Mouse (Mus musculus): ENCODE measurements around the gene Pth2. TPM values are rescaled to one million over a fixed set of nuclear protein-coding genes. Genes with fewer than 3 reads are reported as not detected.

The Pth2 gene
- total and polyA plus RNA-seq, 3 experiments, result not detected

DNA sequence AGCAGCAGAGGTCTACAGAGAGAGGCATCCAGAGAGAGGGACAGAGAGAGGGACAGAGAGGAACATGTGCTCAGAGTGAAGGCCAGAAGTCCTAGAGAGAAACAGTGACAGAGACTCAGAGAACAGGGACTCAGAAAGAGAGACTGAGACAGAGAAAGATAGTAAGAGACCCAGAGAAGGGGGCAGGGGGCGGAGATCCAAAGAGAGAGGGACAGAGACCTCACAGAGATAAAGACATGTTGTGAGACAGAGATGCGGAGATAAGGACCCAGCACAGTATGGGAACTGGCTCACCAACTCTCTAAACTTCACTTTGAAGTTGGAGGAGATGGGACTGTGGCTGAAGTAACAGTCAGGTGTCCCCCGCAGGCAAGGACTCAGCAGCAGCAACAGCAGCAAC, 45.4 kb upstream of the Pth2 start:
- Histone ChIP-seq H3K27me3 (ENCODE audit: control insufficient read depth in 1 of 2, insufficient read depth in 2 of 2, low read length in 2 of 2) (no peaks in the 10 kb centered on the region), H3K9me3 (replicated peaks; ENCODE audit: insufficient read depth, low read length) (no peaks in the 10 kb centered on the region), H3K9ac (ENCODE audit: control insufficient read depth, low read depth, low read length, poor library complexity, severe bottlenecking) (peak overlapping the region; percentile 75), H3K79me2 (ENCODE audit: control insufficient read depth, insufficient read depth, low read length, poor library complexity) (no peaks in the 10 kb centered on the region; the same call in 1 of the 2 replicates), H3K27ac (ENCODE audit: control insufficient read depth, low read depth, low read length) (peak overlapping the region; percentile 92), H3K4me1 (ENCODE audit: control insufficient read depth in 1 of 2, insufficient read depth in 2 of 2, low read length in 2 of 2) (peaks cover 11 to 29% of the 10 kb centered on the region in 2 experiments), H3K4me3 (ENCODE audit: control insufficient read depth in 1 of 2, insufficient read depth in 1 of 2, low read depth in 2 of 2, low read length in 2 of 2) (peak overlapping the region; percentile 61 to 74), H3K36me3 (ENCODE audit: control insufficient read depth in 1 of 2, insufficient read depth in 2 of 2, low read length in 2 of 2) (peaks cover 0 to 18% of the 10 kb centered on the region in 2 experiments; a peak in 2 of 4 replicates)
- peak; percentile 74 for DNase-seq (ENCODE audit: low read depth, low spot score)
- TF ChIP-seq TCF12 (IDR thresholded peaks at IDR 0.05; ENCODE audit: low read depth, low read length), result no peak; the same call in 1 of the 2 replicates
- TF ChIP-seq POLR2A (IDR thresholded peaks at IDR 0.05; ENCODE audit: control insufficient read depth in 1 of 2, insufficient read depth in 1 of 2, low read depth in 1 of 2, low read length in 2 of 2, poor library complexity in 1 of 2), result peak in 1 of 2 experiments; percentile 6; a peak in 1 of 4 replicates
- peak; percentile 70; the same call in 1 of the 2 replicates for TF ChIP-seq MAX (IDR thresholded peaks at IDR 0.05; ENCODE audit: low read length)
- TF ChIP-seq NELFE (IDR thresholded peaks at IDR 0.05; ENCODE audit: low read depth, low read length), result no peak
- TF ChIP-seq JUND (IDR thresholded peaks at IDR 0.05; ENCODE audit: low read depth, low read length), result no peak
- TF ChIP-seq BHLHE40 (IDR thresholded peaks at IDR 0.05; ENCODE audit: borderline replicate concordance, low read depth, low read length), result no peak
- peak; percentile 57; the same call in 1 of the 2 replicates for TF ChIP-seq MYC (IDR thresholded peaks at IDR 0.05; ENCODE audit: low read depth, low read length)
- no peak for TF ChIP-seq MXI1 (IDR thresholded peaks at IDR 0.05; ENCODE audit: low read depth, low read length)
- no peak for TF ChIP-seq ELF1 (IDR thresholded peaks at IDR 0.05; ENCODE audit: low read depth, low read length)
- peak; percentile 93 for TF ChIP-seq GATA1 (IDR thresholded peaks at IDR 0.05; ENCODE audit: low read depth, low read length)
- TF ChIP-seq EP300 (IDR thresholded peaks at IDR 0.05; ENCODE audit: low read depth in 1 of 2, low read length in 2 of 2), result peak in 1 of 2 experiments; percentile 23; a peak in 1 of 4 replicates
- TF ChIP-seq ETS1 (IDR thresholded peaks at IDR 0.05; ENCODE audit: low read depth, low read length), result peak; percentile 55; the same call in 1 of the 2 replicates
- TF ChIP-seq UBTF (IDR thresholded peaks at IDR 0.05; ENCODE audit: borderline replicate concordance, insufficient read depth, low read depth, low read length), result no peak
- 0 out of 2 replicates have a peak, but pooled peaks have one; percentile 30 for TF ChIP-seq TBP (IDR thresholded peaks at IDR 0.05; ENCODE audit: low read depth, low read length)
- no peak for TF ChIP-seq RAD21 (IDR thresholded peaks at IDR 0.05; ENCODE audit: low read depth, low read length)
- no peak for TF ChIP-seq CHD1 (IDR thresholded peaks at IDR 0.05; ENCODE audit: low read depth, low read length)
- TF ChIP-seq KAT2A (conservative IDR thresholded peaks at IDR 0.05; ENCODE audit: low read depth, low read length), result no peak
- no peak for TF ChIP-seq CHD2 (IDR thresholded peaks at IDR 0.05; ENCODE audit: low read length)
- no peak for TF ChIP-seq ZNF384 (IDR thresholded peaks at IDR 0.05; ENCODE audit: low read depth, low read length)
- peak; percentile 48 for TF ChIP-seq SIN3A (IDR thresholded peaks at IDR 0.05; ENCODE audit: low read length)
- no peak for TF ChIP-seq GABPA (IDR thresholded peaks at IDR 0.05; ENCODE audit: low read depth, low read length)
- TF ChIP-seq RCOR1 (IDR thresholded peaks at IDR 0.05; ENCODE audit: low read depth, low read length), result no peak
- TF ChIP-seq USF1 (IDR thresholded peaks at IDR 0.05; ENCODE audit: low read depth, low read length), result no peak
- TF ChIP-seq POLR2AphosphoS2 (IDR thresholded peaks at IDR 0.05; ENCODE audit: low read length), result no peak
- TF ChIP-seq ZKSCAN1 (IDR thresholded peaks at IDR 0.05; ENCODE audit: low read depth, low read length), result no peak
- no peak for TF ChIP-seq MEF2A (IDR thresholded peaks at IDR 0.05; ENCODE audit: extremely low read depth, insufficient replicate concordance, low read depth, low read length, poor library complexity, severe bottlenecking)
- no peak for TF ChIP-seq NRF1 (IDR thresholded peaks at IDR 0.05; ENCODE audit: insufficient read depth, low read depth, low read length, poor library complexity, severe bottlenecking)
- no peak for TF ChIP-seq HCFC1 (IDR thresholded peaks at IDR 0.05; ENCODE audit: low read depth, low read length)

All from MEL (cell line).